Mouse (Mus musculus): ENCODE data around the gene Cutc.

GRCm38 (mm10) chr19:43760504-43760903, 7.7 kb downstream of the Cutc start:
- TF ChIP-seq GATA1 (IDR thresholded peaks at IDR 0.05; ENCODE audit: borderline replicate concordance, low read length) (no peak), FLI1 (IDR thresholded peaks at IDR 0.05; ENCODE audit: low read length) (no peak)

All from megakaryocyte, embryonic 14.5 days (primary cell).